Mouse (Mus musculus): ENCODE data around the gene Loxl3. TPM values are rescaled to one million over a fixed set of nuclear protein-coding genes. Genes with fewer than 3 reads are reported as not detected.
A peak's percentile ranks its signal among the peaks of the same experiment; 100 is the strongest.

Gene Loxl3
- polyA plus RNA-seq, 1 experiment from 2014 or later = 10.4 TPM

- no peak overlapping the region for H3K4me2 ChIP-seq
- no peak overlapping the region for H3K4me3 ChIP-seq
- ATAC-seq (ENCODE audit: low read depth) = no peak
- no peak overlapping the region for H3K27ac ChIP-seq (replicated peaks)
- no peaks in the 10 kb centered on the region for H3K36me3 ChIP-seq
- 62% methylated on average over 2 of the region's 2 CpGs for WGBS
- H3K9me3 ChIP-seq = no peaks in the 10 kb centered on the region; the same call in 1 of the 2 replicates
- peaks cover 21% of the 10 kb centered on the region for H3K4me1 ChIP-seq (replicated peaks)
- H3K27me3 ChIP-seq = 0 out of 2 replicates have a peak, but pooled peaks cover 11% of the 10 kb centered on the region
- no peak overlapping the region for H3K9ac ChIP-seq
These were observed 64.4 kb downstream of the Loxl3 start for GRCm38 (mm10) chr6:83098411-83098810.

GRCm38 (mm10) chr6:83101316-83101687, 67.3 kb downstream of the Loxl3 start, which contains the start of the genes Ccdc142 and Gm42688:
Gene Ccdc142, plus strand, starts transcription at chr6:83101601.
Gene Gm42688, plus strand, starts transcription at chr6:83101617.
- Histone ChIP-seq H3K9ac (peak within 1 kb of the TSS; percentile 91), H3K36me3 (0 out of 2 replicates have a peak, but pooled peaks cover 6% of the 10 kb centered on the region), H3K9me3 (no peaks in the 10 kb centered on the region), H3K4me2 (peak within 1 kb of the TSS; percentile 99), H3K27me3 (0 out of 2 replicates have a peak, but pooled peaks cover 11% of the 10 kb centered on the region), H3K4me1 (replicated peaks) (peaks cover 24% of the 10 kb centered on the region), H3K4me3 (peak within 1 kb of the TSS; percentile 79), H3K27ac (replicated peaks) (peak within 1 kb of the TSS; percentile 92)
- 0% methylated on average over 25 of the region's 25 CpGs for WGBS
- peak; percentile 87 for ATAC-seq (ENCODE audit: low read depth)

DNA sequence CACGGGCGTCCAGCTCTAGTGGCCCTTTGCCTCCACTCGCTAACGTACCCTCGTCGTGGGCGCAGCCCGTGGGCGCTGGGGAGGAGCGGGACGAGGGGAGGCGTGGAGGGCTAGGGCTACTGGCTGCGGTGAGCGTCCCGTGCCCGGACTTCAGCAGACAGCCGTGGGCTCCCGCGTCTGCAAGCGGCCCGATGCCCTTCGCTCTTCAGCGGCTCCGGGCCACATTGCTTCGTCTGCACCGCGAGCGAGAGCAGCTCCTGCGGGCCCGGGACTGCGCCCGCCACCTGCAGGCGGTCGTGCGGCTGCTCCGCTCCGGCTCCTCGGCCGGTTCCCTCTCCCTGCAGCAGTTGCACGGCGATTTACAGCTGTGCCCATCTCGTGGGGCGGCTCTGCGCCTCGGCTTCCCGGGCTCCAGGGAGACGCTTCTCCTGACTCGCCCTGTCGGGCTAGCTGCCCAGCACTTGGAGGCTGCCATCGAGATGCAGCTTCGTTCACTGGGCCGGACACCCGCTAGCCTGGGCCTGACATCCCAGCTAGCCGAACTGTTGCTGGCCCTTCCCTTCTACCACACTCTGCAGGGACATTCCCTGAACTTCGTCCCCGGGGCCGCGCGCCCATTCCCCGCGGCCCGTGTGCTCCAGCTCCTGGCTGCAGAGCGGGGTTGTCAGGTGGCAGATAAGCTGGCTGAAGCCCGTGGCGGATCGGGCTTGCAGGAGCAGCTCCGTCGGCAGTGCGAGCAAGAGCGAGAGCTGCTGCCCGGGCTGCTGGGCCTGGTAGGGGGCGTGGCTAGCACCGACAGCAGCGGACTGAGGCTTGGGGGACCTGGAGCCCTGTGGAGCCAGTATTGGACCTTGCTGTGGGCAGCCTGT, 67.9 kb downstream of the Loxl3 start:
- Histone ChIP-seq H3K36me3 (peaks cover 6% of the 10 kb centered on the region; the same call in 1 of the 2 replicates), H3K4me2 (peak overlapping the region; percentile 99), H3K27me3 (0 out of 2 replicates have a peak, but pooled peaks cover 11% of the 10 kb centered on the region), H3K4me1 (replicated peaks) (peaks cover 24% of the 10 kb centered on the region), H3K27ac (replicated peaks) (peak overlapping the region; percentile 92), H3K9ac (peak overlapping the region; percentile 91), H3K4me3 (peak overlapping the region; percentile 79), H3K9me3 (no peaks in the 10 kb centered on the region)
- ATAC-seq (ENCODE audit: low read depth) = peak; percentile 87
- WGBS = under 1% methylated on average over 74 of the region's 74 CpGs

MicroRNAs encoded within 50 kb of the gene (microRNA counts, 519-probe panel; counts per million panel counts)
- microRNA mmu-miR-3470a+mmu-miR-3470b = not detected

Small RNA genes lying within 50 kb of the gene (microRNA-seq; reads per million reads assigned to microRNA genes)
- gene Mir3470a (not detected), gene Mir7040 (not detected)

Other genes starting within 250 kb of the Loxl3 start
- 20.5 and 22.3 TPM in 2 replicates for gene Sema4f, start 94.4 kb upstream of the Loxl3 start, polyA plus RNA-seq (2015; fragmentation: Nextera tagmentation; extraction: Ambion mirVana)
- not detected in 2 replicates for gene M1ap, start 87.3 kb upstream of the Loxl3 start, polyA plus RNA-seq (2015; fragmentation: Nextera tagmentation; extraction: Ambion mirVana)
- 3.6 and 6.1 TPM in 2 replicates for gene Dok1, start 702 bp upstream of the Loxl3 start, polyA plus RNA-seq (2015; fragmentation: Nextera tagmentation; extraction: Ambion mirVana)
- 169 and 179 TPM in 2 replicates for gene Aup1, start 20.3 kb downstream of the Loxl3 start, polyA plus RNA-seq (2015; fragmentation: Nextera tagmentation; extraction: Ambion mirVana)
- gene Htra2, start 21.1 kb downstream of the Loxl3 start, polyA plus RNA-seq (2015; fragmentation: Nextera tagmentation; extraction: Ambion mirVana) = 70.1 and 72.8 TPM in 2 replicates
- gene Dqx1, start 23.7 kb downstream of the Loxl3 start, polyA plus RNA-seq (2015; fragmentation: Nextera tagmentation; extraction: Ambion mirVana) = 0.77 and 1.0 TPM in 2 replicates
- gene Tlx2, start 36.1 kb downstream of the Loxl3 start, polyA plus RNA-seq (2015; fragmentation: Nextera tagmentation; extraction: Ambion mirVana) = 13.3 and 16.1 TPM in 2 replicates
- gene Pcgf1, start 43.7 kb downstream of the Loxl3 start, polyA plus RNA-seq (2015; fragmentation: Nextera tagmentation; extraction: Ambion mirVana) = 55.2 and 55.4 TPM in 2 replicates
- not detected in 2 replicates for gene Lbx2, start 52.2 kb downstream of the Loxl3 start, polyA plus RNA-seq (2015; fragmentation: Nextera tagmentation; extraction: Ambion mirVana)
- gene Ccdc142, start 67.4 kb downstream of the Loxl3 start, polyA plus RNA-seq (2015; fragmentation: Nextera tagmentation; extraction: Ambion mirVana) = 3.2 and 4.9 TPM in 2 replicates
- 4.5 and 5.2 TPM in 2 replicates for gene Gm42688, start 67.4 kb downstream of the Loxl3 start, polyA plus RNA-seq (2015; fragmentation: Nextera tagmentation; extraction: Ambion mirVana)
- 133 TPM in 2 replicates for gene Mrpl53, start 74.9 kb downstream of the Loxl3 start, polyA plus RNA-seq (2015; fragmentation: Nextera tagmentation; extraction: Ambion mirVana)
- gene Mogs, start 81.3 kb downstream of the Loxl3 start, polyA plus RNA-seq (2015; fragmentation: Nextera tagmentation; extraction: Ambion mirVana) = 26.8 and 29.1 TPM in 2 replicates
- gene Wbp1, start 87.4 kb downstream of the Loxl3 start, polyA plus RNA-seq (2015; fragmentation: Nextera tagmentation; extraction: Ambion mirVana) = 202 and 228 TPM in 2 replicates
- 11.4 and 13.0 TPM in 2 replicates for gene Ino80b, start 91.3 kb downstream of the Loxl3 start, polyA plus RNA-seq (2015; fragmentation: Nextera tagmentation; extraction: Ambion mirVana)
- gene Rtkn, start 101.3 kb downstream of the Loxl3 start, polyA plus RNA-seq (2015; fragmentation: Nextera tagmentation; extraction: Ambion mirVana) = 18.9 and 20.7 TPM in 2 replicates
- gene Wdr54, start 122.2 kb downstream of the Loxl3 start, polyA plus RNA-seq (2015; fragmentation: Nextera tagmentation; extraction: Ambion mirVana) = 14.9 and 16.0 TPM in 2 replicates
- gene 1700003E16Rik, start 122.2 kb downstream of the Loxl3 start, polyA plus RNA-seq (2015; fragmentation: Nextera tagmentation; extraction: Ambion mirVana) = 2.1 and 3.3 TPM in 2 replicates
- 165 and 176 TPM in 2 replicates for gene Dctn1, start 131.7 kb downstream of the Loxl3 start, polyA plus RNA-seq (2015; fragmentation: Nextera tagmentation; extraction: Ambion mirVana)
- 0.17 and 0.56 TPM in 2 replicates for gene Slc4a5, start 185.7 kb downstream of the Loxl3 start, polyA plus RNA-seq (2015; fragmentation: Nextera tagmentation; extraction: Ambion mirVana)